Mouse (Mus musculus): ENCODE measurements around the gene Dph2. TPM values are rescaled to one million over a fixed set of nuclear protein-coding genes. Genes with fewer than 3 reads are reported as not detected.

The Dph2 gene
- polyA plus RNA-seq, 1 experiment = not detected

DNA sequence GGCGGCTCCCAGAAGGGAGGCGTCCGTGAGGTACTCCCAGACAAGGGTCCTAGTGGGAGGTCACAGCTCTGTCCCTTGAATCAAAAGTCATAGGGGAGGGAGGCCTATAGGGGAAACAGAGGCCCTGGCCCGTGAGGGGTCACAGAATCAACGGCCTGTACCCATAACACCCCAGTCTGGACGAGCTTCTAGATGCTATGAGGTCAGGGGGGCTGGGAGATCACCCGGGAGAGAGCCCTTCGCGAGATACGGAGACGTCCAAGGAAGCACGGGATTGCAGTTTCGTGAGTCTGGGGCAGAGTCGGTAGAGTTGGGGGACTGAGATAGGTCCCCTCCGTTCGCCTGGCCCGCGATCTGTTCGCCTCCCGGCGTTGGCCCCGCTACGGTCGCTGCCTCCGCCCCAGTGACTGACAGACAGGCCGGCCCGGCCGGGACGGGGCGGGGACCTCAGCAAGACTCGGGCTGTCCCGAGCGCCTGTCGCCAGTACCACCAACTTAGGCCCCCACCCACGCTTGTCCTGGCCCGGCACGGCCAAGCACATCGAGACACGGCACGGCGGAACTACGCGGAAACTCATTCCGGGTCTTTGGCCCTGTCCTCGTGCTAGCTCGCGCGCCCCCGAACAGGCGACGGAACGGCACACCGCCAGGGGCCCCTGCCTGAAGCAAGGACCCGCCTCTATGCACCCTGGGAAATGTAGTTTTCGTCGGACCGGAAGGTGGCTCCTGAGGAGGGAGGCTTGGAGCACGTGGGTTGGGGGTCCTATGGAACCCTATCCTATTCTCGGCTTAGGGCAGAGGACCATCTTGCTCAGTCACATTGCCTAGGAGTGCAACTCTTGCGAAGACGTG is 23.0 kb upstream of the Dph2 start, which contains the start of gene Ipo13:
TSS of gene Ipo13 (minus strand) at position 409 of the 852 bp plus-strand sequence.
- peak; percentile 85 for TF ChIP-seq POLR2A (IDR thresholded peaks at IDR 0.05; ENCODE audit: insufficient read depth, low read depth, low read length)
- 0 out of 2 replicates have a peak, but pooled peaks have one; percentile 2 for TF ChIP-seq CTCF (IDR thresholded peaks at IDR 0.05; ENCODE audit: insufficient read depth, low read depth, low read length)
- WGBS = under 1% methylated on average over 61 of the region's 61 CpGs

DNA sequence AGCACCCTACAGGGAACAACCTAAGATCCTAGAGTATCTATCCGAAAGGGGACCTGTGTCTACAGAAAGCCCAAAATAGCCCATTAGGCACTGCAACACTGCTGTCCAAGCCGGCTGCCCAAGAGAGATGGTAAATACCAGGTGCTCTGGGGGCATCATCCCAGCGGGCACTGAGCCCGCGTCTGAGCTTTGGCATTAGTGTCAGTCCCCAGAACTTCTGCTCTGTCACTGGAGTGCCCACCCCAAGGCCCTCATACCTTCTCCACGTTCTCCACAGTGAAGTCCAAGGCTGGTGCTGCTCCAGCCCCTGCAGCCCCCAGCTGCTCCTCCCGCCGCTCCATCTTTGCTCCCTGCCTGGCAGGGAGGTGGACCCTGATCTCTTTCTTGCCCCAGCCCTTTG is 22.2 kb upstream of the Dph2 start:
- Histone ChIP-seq H3K4me3 (ENCODE audit: insufficient read depth, low read depth, low read length) (peak overlapping the region; percentile 81), H3K4me1 (ENCODE audit: control insufficient read depth, insufficient read depth, low read length) (peaks cover 19% of the 10 kb centered on the region), H3K27ac (ENCODE audit: insufficient read depth, low read depth, low read length) (peak overlapping the region; percentile 92)
- WGBS = 2% methylated on average over 8 of the region's 8 CpGs
- no peak for TF ChIP-seq CTCF (IDR thresholded peaks at IDR 0.05; ENCODE audit: insufficient read depth, low read depth, low read length)
- no peak for TF ChIP-seq POLR2A (IDR thresholded peaks at IDR 0.05; ENCODE audit: insufficient read depth, low read depth, low read length)

More for the DNA sequence above, 23.0 kb upstream of the Dph2 start, which contains the start of gene Ipo13:
- H3K4me3 ChIP-seq (ENCODE audit: insufficient read depth, low read depth, low read length) = peak within 1 kb of the TSS; percentile 81
- peak within 1 kb of the TSS; percentile 92 for H3K27ac ChIP-seq (ENCODE audit: insufficient read depth, low read depth, low read length)
- H3K4me1 ChIP-seq (ENCODE audit: control insufficient read depth, insufficient read depth, low read length) = peaks cover 19% of the 10 kb centered on the region

DNA sequence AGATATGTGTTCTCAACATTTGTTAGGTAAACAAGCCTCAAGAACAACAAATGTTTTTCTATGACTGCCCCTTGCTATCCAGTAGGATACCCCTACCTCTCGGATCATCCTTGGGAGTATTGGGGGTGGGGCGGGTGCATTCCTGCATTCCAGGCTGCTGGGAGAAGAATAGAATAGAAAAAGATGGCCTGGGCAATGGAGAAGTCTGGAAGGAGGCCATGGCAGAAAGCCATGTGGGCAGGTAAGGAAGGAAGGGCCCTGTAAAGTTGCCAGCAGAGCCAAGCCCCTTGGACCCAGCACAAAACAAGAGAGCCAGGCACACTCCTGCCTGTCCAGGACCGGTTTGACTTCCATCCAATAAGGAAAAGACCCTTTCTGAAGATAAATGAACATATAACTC is 21.6 kb upstream of the Dph2 start:
- TF ChIP-seq POLR2A (IDR thresholded peaks at IDR 0.05; ENCODE audit: insufficient read depth, low read depth, low read length) (no peak), CTCF (IDR thresholded peaks at IDR 0.05; ENCODE audit: insufficient read depth, low read depth, low read length) (no peak)
- Histone ChIP-seq H3K4me3 (ENCODE audit: insufficient read depth, low read depth, low read length) (peak overlapping the region; percentile 81), H3K27ac (ENCODE audit: insufficient read depth, low read depth, low read length) (peak overlapping the region; percentile 92), H3K4me1 (ENCODE audit: control insufficient read depth, insufficient read depth, low read length) (peaks cover 19% of the 10 kb centered on the region)
- 16% methylated on average over 3 of the region's 3 CpGs for WGBS

DNA sequence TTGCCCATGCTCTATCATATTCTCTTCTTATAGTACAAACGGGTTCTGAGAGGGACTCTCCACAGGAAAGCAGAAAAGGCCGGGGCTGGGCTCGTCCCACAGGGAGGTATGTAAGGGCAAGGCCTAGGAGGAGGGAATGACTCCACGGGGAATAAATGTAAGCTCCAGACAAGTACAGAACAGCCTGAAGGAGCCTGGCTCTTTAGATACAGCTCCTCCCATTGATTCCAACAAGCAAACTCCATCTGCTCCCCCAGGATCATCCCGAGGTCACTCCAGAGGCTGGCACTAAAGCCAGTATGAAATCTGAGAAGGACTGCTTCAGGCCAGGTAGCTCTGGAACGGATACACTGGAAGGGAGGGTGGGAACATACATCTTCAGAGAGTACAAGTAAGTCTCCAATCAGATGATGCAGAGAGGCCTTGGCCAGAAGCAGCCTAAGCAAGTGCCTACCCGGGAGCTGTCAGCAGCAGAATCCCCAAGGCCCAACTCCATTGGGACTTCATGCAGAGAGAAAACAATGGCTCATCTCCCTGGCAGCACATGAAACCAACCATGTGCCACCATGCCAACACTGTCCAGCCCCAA is 20.9 kb upstream of the Dph2 start:
- Histone ChIP-seq H3K4me1 (ENCODE audit: control insufficient read depth, insufficient read depth, low read length) (peaks cover 21% of the 10 kb centered on the region), H3K4me3 (ENCODE audit: insufficient read depth, low read depth, low read length) (peak overlapping the region; percentile 81), H3K27ac (ENCODE audit: insufficient read depth, low read depth, low read length) (peak overlapping the region; percentile 92)
- TF ChIP-seq CTCF (IDR thresholded peaks at IDR 0.05; ENCODE audit: insufficient read depth, low read depth, low read length) = no peak
- no peak for TF ChIP-seq POLR2A (IDR thresholded peaks at IDR 0.05; ENCODE audit: insufficient read depth, low read depth, low read length)
- 17% methylated on average over 7 of the region's 7 CpGs for WGBS

DNA sequence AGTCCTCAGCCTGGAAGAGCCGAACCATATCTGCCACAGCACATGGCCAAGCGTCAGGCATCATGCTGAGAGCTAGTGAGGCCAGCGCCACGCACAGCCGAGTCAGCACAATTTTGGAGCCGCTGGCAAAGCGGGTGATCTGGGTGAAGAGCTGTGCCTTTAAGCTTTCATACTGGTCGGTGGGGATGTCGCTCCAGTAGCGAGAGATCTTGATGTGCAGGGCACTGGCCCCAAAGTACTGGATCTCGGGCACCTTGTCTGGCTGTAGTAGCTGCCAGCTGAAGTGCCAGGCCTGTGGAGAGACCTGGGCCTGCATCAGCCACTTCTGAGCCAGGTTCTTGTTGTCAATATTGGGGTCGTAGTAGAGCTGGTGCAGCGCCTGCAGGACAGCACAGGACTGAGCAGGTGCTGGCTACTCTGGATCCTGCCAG is 20.3 kb upstream of the Dph2 start:
- Histone ChIP-seq H3K4me3 (ENCODE audit: insufficient read depth, low read depth, low read length) (peak overlapping the region; percentile 81), H3K27ac (ENCODE audit: insufficient read depth, low read depth, low read length) (peak overlapping the region; percentile 92), H3K4me1 (ENCODE audit: control insufficient read depth, insufficient read depth, low read length) (peaks cover 21% of the 10 kb centered on the region)
- WGBS = 48% methylated on average over 13 of the region's 13 CpGs
- TF ChIP-seq POLR2A (IDR thresholded peaks at IDR 0.05; ENCODE audit: insufficient read depth, low read depth, low read length) = no peak
- no peak for TF ChIP-seq CTCF (IDR thresholded peaks at IDR 0.05; ENCODE audit: insufficient read depth, low read depth, low read length)

DNA sequence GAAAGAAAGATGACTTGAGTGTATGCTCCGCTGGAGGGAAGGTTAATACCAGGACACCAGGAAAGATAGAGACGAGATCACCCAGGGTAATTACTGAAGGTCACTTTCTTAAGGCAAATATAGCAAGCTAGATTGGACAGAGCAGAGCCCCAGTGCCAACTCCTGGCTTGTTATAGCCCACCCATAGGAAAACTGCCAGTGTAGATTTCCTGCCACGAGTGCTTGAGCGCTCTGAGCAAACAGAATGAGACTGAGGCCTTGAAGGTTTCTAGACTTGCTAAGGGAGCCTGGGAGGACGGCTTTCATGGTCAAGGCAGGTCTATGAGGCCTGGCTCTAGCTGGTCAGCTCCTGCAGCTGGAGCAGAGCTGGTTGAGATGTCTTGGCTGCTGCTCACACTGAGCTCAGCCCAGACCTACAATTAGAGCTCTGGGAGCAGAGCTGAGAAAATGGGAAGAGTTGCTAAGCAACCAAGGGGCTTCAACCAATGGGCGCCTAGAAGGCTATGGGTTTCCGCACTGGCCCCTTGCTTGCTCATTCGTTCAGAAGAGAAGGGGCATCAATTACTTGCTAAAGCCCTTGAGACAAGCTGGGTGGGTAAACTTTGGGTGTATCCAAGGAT is 17.1 kb upstream of the Dph2 start:
- peaks cover 37% of the 10 kb centered on the region for H3K4me1 ChIP-seq (ENCODE audit: control insufficient read depth, insufficient read depth, low read length)

DNA sequence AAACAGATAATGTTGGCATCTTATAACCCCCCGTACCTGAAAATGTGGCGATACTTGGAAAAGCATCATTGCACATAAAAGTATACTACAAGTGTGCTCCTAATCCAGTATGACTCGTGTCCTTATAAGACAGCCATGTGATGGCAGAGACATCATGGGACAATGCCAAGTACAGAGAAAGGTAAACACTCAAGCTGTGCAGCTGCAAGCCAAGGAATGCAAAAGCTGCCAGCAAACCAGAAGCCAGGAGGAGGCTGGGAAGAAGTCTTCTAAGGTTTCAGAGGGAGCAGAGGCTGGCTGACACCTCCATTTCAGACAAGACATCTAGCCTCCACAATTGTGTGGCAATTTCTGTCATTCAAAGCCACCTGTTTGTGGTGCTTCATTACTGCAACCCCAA is 14.4 kb upstream of the Dph2 start:
- Histone ChIP-seq H3K4me3 (ENCODE audit: insufficient read depth, low read depth, low read length) (no peak overlapping the region), H3K4me1 (ENCODE audit: control insufficient read depth, insufficient read depth, low read length) (peaks cover 18% of the 10 kb centered on the region; the same call in 1 of the 2 replicates), H3K27ac (ENCODE audit: insufficient read depth, low read depth, low read length) (peak overlapping the region; percentile 42; the same call in 1 of the 2 replicates)
- 62% methylated on average over 3 of the region's 3 CpGs for WGBS
- no peak for TF ChIP-seq CTCF (IDR thresholded peaks at IDR 0.05; ENCODE audit: insufficient read depth, low read depth, low read length)
- no peak for TF ChIP-seq POLR2A (IDR thresholded peaks at IDR 0.05; ENCODE audit: insufficient read depth, low read depth, low read length)

More for the DNA sequence above, 17.1 kb upstream of the Dph2 start:
- 13% methylated on average over 8 of the region's 8 CpGs for WGBS
- H3K27ac ChIP-seq (ENCODE audit: insufficient read depth, low read depth, low read length) = peak overlapping the region; percentile 97
- TF ChIP-seq POLR2A (IDR thresholded peaks at IDR 0.05; ENCODE audit: insufficient read depth, low read depth, low read length) (peak; percentile 58; the same call in 1 of the 2 replicates), CTCF (IDR thresholded peaks at IDR 0.05; ENCODE audit: insufficient read depth, low read depth, low read length) (no peak)
- peak overlapping the region; percentile 53 for H3K4me3 ChIP-seq (ENCODE audit: insufficient read depth, low read depth, low read length)

DNA sequence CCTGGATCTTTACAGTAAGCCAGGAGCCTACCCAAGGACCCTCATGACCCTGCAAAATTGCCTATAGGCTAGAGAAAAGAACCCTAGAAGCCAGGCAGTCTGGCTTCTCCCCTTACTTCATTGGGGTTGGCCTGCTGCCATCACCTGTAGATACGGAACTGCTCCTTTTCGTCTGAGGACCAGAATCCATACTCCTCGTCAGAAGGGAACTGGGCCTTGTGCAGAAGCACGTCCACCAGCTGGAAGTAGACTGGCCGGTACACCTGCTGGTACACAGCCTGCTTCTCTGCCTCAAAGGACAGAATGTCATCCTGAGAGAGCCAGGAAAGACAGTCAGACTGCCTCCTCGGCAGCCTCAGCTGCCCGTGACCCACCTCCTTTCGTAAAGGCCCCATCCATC is 12.9 kb upstream of the Dph2 start:
- Histone ChIP-seq H3K4me3 (ENCODE audit: insufficient read depth, low read depth, low read length) (no peak overlapping the region), H3K4me1 (ENCODE audit: control insufficient read depth, insufficient read depth, low read length) (peaks cover 18% of the 10 kb centered on the region; the same call in 1 of the 2 replicates), H3K27ac (ENCODE audit: insufficient read depth, low read depth, low read length) (no peak overlapping the region)
- TF ChIP-seq CTCF (IDR thresholded peaks at IDR 0.05; ENCODE audit: insufficient read depth, low read depth, low read length) (no peak), POLR2A (IDR thresholded peaks at IDR 0.05; ENCODE audit: insufficient read depth, low read depth, low read length) (no peak)
- WGBS = 74% methylated on average over 8 of the region's 8 CpGs
